Mouse (Mus musculus): ENCODE measurements at regions not wholly inside any gene's neighbourhood (a gene's known extent, or its start where the extent isn't known, plus 50 kb on each side); places are given as distances from the start of the nearest gene placed in this dataset.

- no peaks in the 10 kb centered on the region for H3K36me3 ChIP-seq (replicated peaks in 1 of 2; ENCODE audit: control insufficient read depth in 1 of 2, insufficient read depth in 1 of 2, low read length in 1 of 2)
- H3K9ac ChIP-seq (ENCODE audit: insufficient read depth, low read depth): no peak overlapping the region
- peaks cover 6% of the 10 kb centered on the region for H3K27me3 ChIP-seq (replicated peaks)
- in situ Hi-C loops (cut with MboI; ENCODE audit: low pct_ligation_motif_present, low pct_unique_long_range_greater_than_20kb, low sequenced_read_pairs): no loop called here
- no peak overlapping the region for H3K4me3 ChIP-seq (replicated peaks in 1 of 3; ENCODE audit: low read depth in 2 of 3, low read length in 2 of 3, poor library complexity in 1 of 3)
- no peak overlapping the region for H3K27ac ChIP-seq (ENCODE audit: insufficient read depth, low read depth)
- TF ChIP-seq HCFC1 (IDR thresholded peaks at IDR 0.05; ENCODE audit: low read depth, low read length): no peak
- no peak for TF ChIP-seq POLR2AphosphoS2 (IDR thresholded peaks at IDR 0.05; ENCODE audit: low read depth, low read length)
- TF ChIP-seq ZC3H11A (IDR thresholded peaks at IDR 0.05; ENCODE audit: low read depth, low read length): no peak
- no peak for TF ChIP-seq CHD2 (IDR thresholded peaks at IDR 0.05; ENCODE audit: low read length)
- no peak for TF ChIP-seq TCF12 (IDR thresholded peaks at IDR 0.05; ENCODE audit: low read depth, low read length)
- TF ChIP-seq NELFE (IDR thresholded peaks at IDR 0.05; ENCODE audit: low read depth, low read length): no peak
- no peak overlapping the region for H3K4me2 ChIP-seq (ENCODE audit: insufficient read depth, low read depth, poor library complexity, severe bottlenecking)
- H3K4me1 ChIP-seq (ENCODE audit: control insufficient read depth in 1 of 2, insufficient read depth in 2 of 2): 0 out of 4 replicates have a peak, but pooled peaks cover 0 to 3% of the 10 kb centered on the region in 2 experiments
- dilution Hi-C loops (cut with MboI; ENCODE audit: extremely low pct_ligation_motif_present, extremely low pct_unique_long_range_greater_than_20kb, low sequenced_read_pairs): no loop called here
- no peak for DNase-seq (ENCODE audit: extremely low read depth)
- no peaks in the 10 kb centered on the region for H3K9me3 ChIP-seq (replicated peaks; ENCODE audit: low read length)
- no peaks in the 10 kb centered on the region for H3K79me2 ChIP-seq (replicated peaks; ENCODE audit: control insufficient read depth, extremely low read depth, insufficient read depth, poor library complexity, severe bottlenecking)
Observed at GRCm38 (mm10) chr17:44373744-44374456, 185.5 kb downstream of the Clic5 start.

- Histone ChIP-seq H3K4me3 (replicated peaks in 1 of 3; ENCODE audit: low read depth in 2 of 3, low read length in 2 of 3, poor library complexity in 1 of 3) (no peak overlapping the region), H3K27me3 (replicated peaks) (peaks cover 3% of the 10 kb centered on the region), H3K9me3 (replicated peaks; ENCODE audit: low read length) (no peaks in the 10 kb centered on the region), H3K4me1 (ENCODE audit: control insufficient read depth in 1 of 2, insufficient read depth in 2 of 2) (no peaks in the 10 kb centered on the region), H3K27ac (ENCODE audit: insufficient read depth, low read depth) (no peak overlapping the region), H3K36me3 (replicated peaks in 1 of 2; ENCODE audit: control insufficient read depth in 1 of 2, insufficient read depth in 1 of 2, low read length in 1 of 2) (no peaks in the 10 kb centered on the region), H3K4me2 (ENCODE audit: insufficient read depth, low read depth, poor library complexity, severe bottlenecking) (no peak overlapping the region), H3K79me2 (replicated peaks; ENCODE audit: control insufficient read depth, extremely low read depth, insufficient read depth, poor library complexity, severe bottlenecking) (no peaks in the 10 kb centered on the region), H3K9ac (ENCODE audit: insufficient read depth, low read depth) (no peak overlapping the region)
- no peak for TF ChIP-seq TCF12 (IDR thresholded peaks at IDR 0.05; ENCODE audit: low read depth, low read length)
- TF ChIP-seq E2F4 (IDR thresholded peaks at IDR 0.05; ENCODE audit: insufficient replicate concordance, low read depth, low read length): no peak
- TF ChIP-seq KAT2A (IDR thresholded peaks at IDR 0.05; ENCODE audit: insufficient replicate concordance, low read length): no peak
- no peak for TF ChIP-seq CHD1 (IDR thresholded peaks at IDR 0.05; ENCODE audit: low read depth, low read length)
- no peak for TF ChIP-seq ZMIZ1 (IDR thresholded peaks at IDR 0.05; ENCODE audit: low read depth, low read length)
- TF ChIP-seq RCOR1 (conservative IDR thresholded peaks at IDR 0.05; ENCODE audit: low read depth, low read length): no peak
- no peak for TF ChIP-seq JUND (conservative IDR thresholded peaks at IDR 0.05; ENCODE audit: low read depth, low read length)
- TF ChIP-seq UBTF (IDR thresholded peaks at IDR 0.05; ENCODE audit: low read depth, low read length): no peak
- TF ChIP-seq ZKSCAN1 (IDR thresholded peaks at IDR 0.05; ENCODE audit: borderline replicate concordance, low read depth, low read length): no peak
- no peak for TF ChIP-seq ZC3H11A (IDR thresholded peaks at IDR 0.05; ENCODE audit: low read depth, low read length)
- TF ChIP-seq USF2 (conservative IDR thresholded peaks at IDR 0.05; ENCODE audit: low read depth, low read length): no peak
- no peak for TF ChIP-seq HCFC1 (IDR thresholded peaks at IDR 0.05; ENCODE audit: low read depth, low read length)
- dilution Hi-C loops (cut with MboI; ENCODE audit: extremely low pct_ligation_motif_present, extremely low pct_unique_long_range_greater_than_20kb, low sequenced_read_pairs) (no loop called here), in situ Hi-C loops (cut with MboI; ENCODE audit: low pct_ligation_motif_present, low pct_unique_long_range_greater_than_20kb, low sequenced_read_pairs) (no loop called here)
- DNase-seq (ENCODE audit: extremely low read depth): no peak
Observed at GRCm38 (mm10) chr17:44378391-44378790, 190.0 kb downstream of the Clic5 start.
